Mouse (Mus musculus): ENCODE measurements around the gene Actn1.
A peak's percentile ranks its signal among the peaks of the same experiment; 100 is the strongest.
"Not testable (repeated sequence)": the region's sequence is repeated elsewhere in the genome, so short reads cannot be mapped to it uniquely, and the experiment has no call there.

Gene Actn1

GRCm38 (mm10) chr12:80260056-80260743, at the start of gene Actn1:
Actn1 (minus strand) TSS chr12:80260371.
- DNase-seq (ENCODE audit: low read depth, low spot score), result peak; percentile 93

- no peak for DNase-seq (ENCODE audit: low read depth, low spot score)
Observed at GRCm38 (mm10) chr12:80307556-80307955, 47.4 kb upstream of the Actn1 start.

- no peak for DNase-seq (ENCODE audit: low read depth, low spot score)
Observed at GRCm38 (mm10) chr12:80304518-80304917, 44.3 kb upstream of the Actn1 start.

- DNase-seq (ENCODE audit: low read depth, low spot score), result no peak
Observed at GRCm38 (mm10) chr12:80300833-80301456, 40.8 kb upstream of the Actn1 start.

GRCm38 (mm10) chr12:80298714-80299113, 38.5 kb upstream of the Actn1 start:
- no peak for DNase-seq (ENCODE audit: low read depth, low spot score)

GRCm38 (mm10) chr12:80291895-80292435, 31.8 kb upstream of the Actn1 start:
- no peak for DNase-seq (ENCODE audit: low read depth, low spot score)

- no peak for DNase-seq (ENCODE audit: low read depth, low spot score)
Observed at GRCm38 (mm10) chr12:80290964-80291363, 30.8 kb upstream of the Actn1 start.

- DNase-seq (ENCODE audit: low read depth, low spot score), result no peak
Observed at GRCm38 (mm10) chr12:80290483-80290882, 30.3 kb upstream of the Actn1 start.

GRCm38 (mm10) chr12:80289722-80290121, 29.6 kb upstream of the Actn1 start:
- no peak for DNase-seq (ENCODE audit: low read depth, low spot score)

GRCm38 (mm10) chr12:80285890-80286289, 25.7 kb upstream of the Actn1 start:
- DNase-seq (ENCODE audit: low read depth, low spot score), result no peak

GRCm38 (mm10) chr12:80284251-80284650, 24.1 kb upstream of the Actn1 start:
- DNase-seq (ENCODE audit: low read depth, low spot score), result not testable (repeated sequence)

GRCm38 (mm10) chr12:80278866-80279265, 18.7 kb upstream of the Actn1 start:
- no peak for DNase-seq (ENCODE audit: low read depth, low spot score)

GRCm38 (mm10) chr12:80277428-80277827, 17.3 kb upstream of the Actn1 start:
- DNase-seq (ENCODE audit: low read depth, low spot score), result no peak

GRCm38 (mm10) chr12:80275187-80275820, 15.1 kb upstream of the Actn1 start:
- no peak for DNase-seq (ENCODE audit: low read depth, low spot score)

GRCm38 (mm10) chr12:80273020-80273686, 13.0 kb upstream of the Actn1 start:
- DNase-seq (ENCODE audit: low read depth, low spot score), result peak; percentile 27

GRCm38 (mm10) chr12:80271806-80272205, 11.6 kb upstream of the Actn1 start:
- no peak for DNase-seq (ENCODE audit: low read depth, low spot score)

- no peak for DNase-seq (ENCODE audit: low read depth, low spot score)
Observed at GRCm38 (mm10) chr12:80270924-80271323, 10.8 kb upstream of the Actn1 start.

GRCm38 (mm10) chr12:80269303-80269702, 9.1 kb upstream of the Actn1 start:
- DNase-seq (ENCODE audit: low read depth, low spot score), result no peak

- DNase-seq (ENCODE audit: low read depth, low spot score), result no peak
Observed at GRCm38 (mm10) chr12:80267962-80268361, 7.8 kb upstream of the Actn1 start.

GRCm38 (mm10) chr12:80264388-80264787, 4.2 kb upstream of the Actn1 start:
- not testable (repeated sequence) for DNase-seq (ENCODE audit: low read depth, low spot score)

- DNase-seq (ENCODE audit: low read depth, low spot score), result no peak
Observed at GRCm38 (mm10) chr12:80260744-80261695, 849 bp upstream of the Actn1 start.

Data from telencephalon, adult 2 months (tissue).